Mouse (Mus musculus) kidney, adult 2 months (tissue): ENCODE measurements around the gene Minos1. TPM values are rescaled to one million over a fixed set of nuclear protein-coding genes. Genes with fewer than 3 reads are reported as not detected.

Source experiments
- DNase-seq: peaks from one replicate; pipeline ENCODE4 v3.0.0; 2021
- H3K27ac ChIP-seq: fragments of 200-500 bp; 2 replicates; pipeline ENCODE4 v1.5.1; 2012; ENCODE audit warnings: low read depth, low read length, control low read depth, inconsistent platforms; ENCODE audit not compliant: insufficient read depth
- H3K27me3 ChIP-seq: fragments of 200-500 bp; replicated peaks from 2 replicates; pipeline ENCODE4 v1.6.1; 2012; ENCODE audit warnings: mild to moderate bottlenecking, moderate library complexity, low read length, inconsistent platforms; ENCODE audit not compliant: control insufficient read depth, insufficient read depth
- H3K36me3 ChIP-seq: fragments of 200-500 bp; 2 replicates; pipeline ENCODE4 v1.6.1; 2012; ENCODE audit warnings: mild to moderate bottlenecking, moderate library complexity, low read length, inconsistent platforms; ENCODE audit not compliant: control insufficient read depth, insufficient read depth
- H3K4me1 ChIP-seq: fragments of 200-500 bp; 2 replicates; pipeline ENCODE4 v1.6.1; 2011; ENCODE audit warnings: low read length; ENCODE audit not compliant: control insufficient read depth, insufficient read depth
- H3K4me3 ChIP-seq: fragments of 200-500 bp; 2 replicates; pipeline ENCODE4 v1.5.1; 2011; ENCODE audit warnings: mild to moderate bottlenecking, low read depth, low read length, control low read depth; ENCODE audit not compliant: insufficient read depth
- CTCF ChIP-seq: fragments of 200-500 bp; conservative IDR thresholded peaks from 2 replicates; pipeline ENCODE4 v1.5.1; 2011; ENCODE audit warnings: low read depth, mild to moderate bottlenecking, control low read depth, low read length, moderate library complexity, mixed read lengths; ENCODE audit not compliant: insufficient read depth, insufficient read length
- POLR2A ChIP-seq: fragments of 200-500 bp; IDR thresholded peaks from one replicate; pipeline ENCODE4 v1.6.1; 2011; ENCODE audit warnings: low read depth, low read length, control low read depth
- WGBS: fragments of 180-500 bp; shearing (Covaris S2); methylation state at CpG from one replicate; pipeline ENCODE4 v1.1.7; 2018; 5-methylcytosine and 5-hydroxymethylcytosine counted together
- polyA plus RNA-seq: library from polyadenylated mRNA; depleted of rRNA; stranded (reverse); fragments of >200 nt; gene quantifications from 2 replicates; pipeline ENCODE4 v1.2.3, GENCODE M21; 2012

Gene Minos1
- polyA plus RNA-seq, 1 experiment, result 157 TPM

- H3K27me3 ChIP-seq, result peaks cover 5% of the 10 kb centered on the region; the same call in 1 of the 2 replicates
- TF ChIP-seq POLR2A (no peak), CTCF (no peak)
- 88% methylated on average over 11 of the region's 11 CpGs for WGBS
These were observed 51.5 kb downstream of the Minos1 start for GRCm38 (mm10) chr4:139079439-139079838.

DNA sequence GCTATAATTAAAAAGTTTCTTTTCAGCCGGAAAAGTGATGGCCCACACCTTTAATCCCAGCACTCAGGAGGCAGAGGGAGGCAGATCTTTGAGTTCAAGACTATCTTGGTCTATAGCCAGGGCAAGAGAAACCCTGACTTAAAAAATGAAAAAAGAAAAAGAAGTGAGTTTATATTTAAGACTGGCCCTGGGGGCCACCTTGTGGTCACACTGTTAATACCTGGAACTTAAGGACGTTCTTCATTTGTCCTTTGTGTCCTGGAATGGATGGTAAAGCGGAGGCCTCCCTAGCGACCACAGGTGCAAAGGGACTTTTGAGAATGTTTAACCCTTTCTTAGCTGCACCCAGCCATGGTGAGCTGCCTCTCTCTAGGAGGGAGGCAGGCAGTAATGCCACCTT, 52.2 kb downstream of the Minos1 start:
- WGBS, result 10% methylated on average over 4 of the region's 4 CpGs
- H3K4me3 ChIP-seq, result no peak overlapping the region
- H3K27ac ChIP-seq, result no peak overlapping the region
- H3K4me1 ChIP-seq, result no peaks in the 10 kb centered on the region
- DNase-seq, result peak; percentile 33
- H3K27me3 ChIP-seq, result peaks cover 9% of the 10 kb centered on the region; the same call in 1 of the 2 replicates
- no peak for TF ChIP-seq POLR2A
- no peaks in the 10 kb centered on the region for H3K36me3 ChIP-seq

More at GRCm38 (mm10) chr4:139079439-139079838, 51.5 kb downstream of the Minos1 start:
- H3K36me3 ChIP-seq, result no peaks in the 10 kb centered on the region
- no peak overlapping the region for H3K27ac ChIP-seq
- no peaks in the 10 kb centered on the region for H3K4me1 ChIP-seq
- no peak overlapping the region for H3K4me3 ChIP-seq
- no peak for DNase-seq

DNA sequence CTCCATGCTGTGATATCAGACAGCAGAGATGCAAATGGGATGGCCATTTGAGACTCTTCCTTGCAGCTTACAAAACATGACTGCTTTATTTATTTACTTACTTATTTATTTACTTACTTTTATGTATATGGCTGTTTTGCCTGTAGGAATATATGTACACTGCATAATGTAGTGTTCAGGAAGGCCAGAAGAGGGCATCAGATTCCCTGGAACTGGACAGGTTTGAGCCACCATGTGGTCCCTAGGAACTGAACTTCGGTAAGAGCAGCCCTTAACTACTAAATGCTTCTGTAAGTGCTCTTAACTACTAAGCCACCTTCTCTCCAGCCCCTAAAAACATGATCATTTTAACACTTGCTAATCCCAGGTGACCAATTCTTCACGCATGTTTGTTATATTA, 52.6 kb downstream of the Minos1 start:
- WGBS, result 25% methylated on average over 2 of the region's 2 CpGs
- peak; percentile 63 for DNase-seq
- no peaks in the 10 kb centered on the region for H3K4me1 ChIP-seq
- H3K4me3 ChIP-seq, result no peak overlapping the region
- no peak overlapping the region for H3K27ac ChIP-seq
- no peaks in the 10 kb centered on the region for H3K36me3 ChIP-seq
- TF ChIP-seq POLR2A (no peak), CTCF (peak; percentile 56)
- peaks cover 9% of the 10 kb centered on the region; the same call in 1 of the 2 replicates for H3K27me3 ChIP-seq

DNA sequence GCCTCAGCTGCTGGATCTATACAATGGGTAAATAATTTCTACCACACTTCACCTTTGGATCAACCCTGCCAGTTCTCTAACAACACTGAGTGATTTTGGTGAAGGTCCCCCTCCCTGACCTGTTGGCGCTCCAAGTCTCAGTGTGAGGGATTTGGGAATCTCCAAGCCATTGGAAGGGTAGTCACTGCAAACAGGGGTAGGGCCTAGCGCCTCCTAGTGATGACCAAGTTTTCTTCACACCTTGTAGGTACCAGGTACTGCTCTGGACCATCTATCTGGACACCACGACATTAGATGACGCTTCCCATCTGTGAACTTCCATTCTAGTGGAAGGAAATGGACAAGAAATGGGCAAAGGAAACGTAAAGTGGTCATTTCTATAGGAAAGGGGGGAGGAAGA, 55.0 kb downstream of the Minos1 start:
- DNase-seq, result peak; percentile 38
- no peaks in the 10 kb centered on the region for H3K36me3 ChIP-seq
- TF ChIP-seq CTCF, result peak; percentile 54
- no peak for TF ChIP-seq POLR2A
- no peaks in the 10 kb centered on the region for H3K4me1 ChIP-seq
- peaks cover 9% of the 10 kb centered on the region; the same call in 1 of the 2 replicates for H3K27me3 ChIP-seq
- no peak overlapping the region for H3K27ac ChIP-seq
- no peak overlapping the region for H3K4me3 ChIP-seq
- 23% methylated on average over 5 of the region's 5 CpGs for WGBS

DNA sequence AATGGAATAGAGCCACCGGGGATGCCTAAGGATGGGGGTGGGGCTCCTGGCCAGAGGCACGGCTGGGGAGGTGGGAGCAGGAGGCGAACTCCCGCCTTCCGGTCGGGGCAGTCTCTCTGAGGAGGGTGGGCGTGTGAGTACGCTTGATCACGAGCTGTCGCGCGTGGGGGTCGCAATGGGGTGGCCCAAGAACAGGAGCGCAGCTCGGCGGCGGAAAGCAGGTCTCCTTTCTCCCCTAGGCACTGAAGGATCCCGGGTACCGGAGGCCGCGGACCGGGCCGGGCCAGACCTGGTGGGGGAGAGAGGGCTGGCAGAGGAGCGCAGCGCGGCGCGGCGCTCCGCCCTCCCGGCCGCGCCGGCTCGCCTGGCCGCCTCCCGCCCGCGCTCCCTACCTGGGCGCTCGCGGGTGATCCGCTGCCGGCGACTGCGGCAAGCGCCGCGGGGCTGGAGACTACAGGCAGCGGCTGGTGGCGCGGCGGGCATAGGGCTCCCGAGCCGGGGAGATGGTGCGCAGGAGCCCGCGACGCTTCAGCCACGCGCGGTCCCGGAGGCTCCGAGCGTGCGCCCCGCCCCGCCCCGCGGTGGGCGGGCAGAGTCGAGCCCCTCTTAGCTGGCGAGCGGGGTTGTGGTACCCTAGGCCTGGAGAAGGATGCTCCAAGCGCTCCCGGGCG, 55.7 kb downstream of the Minos1 start, which contains the start of gene Htr6:
Gene Htr6 (minus strand): TSS at position 530 of the 671 bp plus-strand sequence.
- WGBS, result under 1% methylated on average over 76 of the region's 77 CpGs
- H3K27me3 ChIP-seq, result peaks cover 9% of the 10 kb centered on the region; the same call in 1 of the 2 replicates
- peak within 1 kb of the TSS; percentile 29 for H3K4me3 ChIP-seq

DNA sequence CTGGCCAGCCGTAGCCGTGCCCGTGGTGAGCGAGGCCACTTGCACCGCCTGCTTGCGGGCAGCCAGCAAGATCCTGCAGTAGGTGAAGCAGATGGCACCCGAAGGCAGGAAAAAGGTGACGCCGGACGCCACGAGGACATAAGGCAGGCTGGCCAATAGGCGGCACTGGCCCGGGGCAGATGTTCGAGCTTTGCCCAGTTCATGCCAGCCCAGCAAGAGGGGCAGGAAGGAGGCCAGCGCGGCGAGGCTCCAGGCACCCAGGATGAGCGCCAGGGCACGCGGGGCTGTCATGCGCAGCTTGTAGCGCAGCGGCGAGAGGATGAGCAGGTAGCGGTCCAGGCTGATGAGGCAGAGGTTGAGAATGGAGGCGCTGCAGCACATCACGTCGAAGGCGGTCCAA, 56.9 kb downstream of the Minos1 start:
- WGBS, result 25% methylated on average over 29 of the region's 29 CpGs

More for the DNA sequence above, 55.7 kb downstream of the Minos1 start, which contains the start of gene Htr6:
- TF ChIP-seq CTCF (no peak), POLR2A (no peak)
- no peaks in the 10 kb centered on the region for H3K36me3 ChIP-seq
- H3K27ac ChIP-seq, result no peak within 1 kb of the TSS
- DNase-seq, result no peak
- no peaks in the 10 kb centered on the region for H3K4me1 ChIP-seq

DNA sequence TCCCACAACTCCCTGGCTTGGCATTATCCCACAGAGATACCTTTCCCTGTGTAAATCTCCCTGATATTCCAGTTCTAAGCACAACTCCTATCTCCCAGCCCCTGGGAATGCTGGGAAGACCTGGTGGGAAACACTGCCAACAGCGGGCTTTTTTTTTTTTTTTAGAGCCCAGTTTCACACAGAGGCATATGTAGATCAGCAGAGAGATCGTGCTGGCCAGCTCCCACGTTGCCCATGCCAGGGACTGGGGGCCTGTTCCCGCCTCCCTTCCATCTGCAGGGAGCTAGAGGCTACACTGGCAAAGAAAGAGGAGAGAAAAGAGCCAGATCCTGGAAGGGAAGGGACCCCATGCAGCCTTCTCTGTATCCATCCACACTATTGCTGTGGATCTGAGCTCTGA, 62.6 kb downstream of the Minos1 start:
- Histone ChIP-seq H3K27ac (no peak overlapping the region), H3K4me3 (no peak overlapping the region), H3K36me3 (no peaks in the 10 kb centered on the region), H3K27me3 (no peaks in the 10 kb centered on the region), H3K4me1 (no peaks in the 10 kb centered on the region)
- no peak for TF ChIP-seq POLR2A
- no peak for TF ChIP-seq CTCF
- DNase-seq, result no peak
- WGBS, result 40% methylated on average over 4 of the region's 4 CpGs

More for the DNA sequence above, 56.9 kb downstream of the Minos1 start:
- Histone ChIP-seq H3K4me3 (no peak overlapping the region), H3K27me3 (peaks cover 9% of the 10 kb centered on the region; the same call in 1 of the 2 replicates), H3K36me3 (no peaks in the 10 kb centered on the region), H3K4me1 (no peaks in the 10 kb centered on the region), H3K27ac (no peak overlapping the region)
- TF ChIP-seq CTCF (no peak), POLR2A (no peak)
- no peak for DNase-seq
